Mouse (Mus musculus) hindbrain, embryonic 16.5 days (tissue): ENCODE measurements around the gene Egfr. TPM values are rescaled to one million over a fixed set of nuclear protein-coding genes. Genes with fewer than 3 reads are reported as not detected.

ENCODE experiments used
- ATAC-seq: fragments of 200-750 bp; cut with Nextera tagmentation; 2 replicates; pipeline ENCODE4 v1.8.0; 2017; ENCODE audit warnings: moderate TSS enrichment, moderate library complexity
- H3K27ac ChIP-seq: fragments of 300-500 bp; sonication (generic); 2 replicates; pipeline ENCODE4 v1.5.1; 2014; ENCODE audit warnings: low read depth, mild to moderate bottlenecking, control low read depth, low read length, moderate library complexity
- H3K27me3 ChIP-seq: fragments of 300-500 bp; sonication (generic); replicated peaks from 2 replicates; pipeline ENCODE4 v1.6.1; 2014; ENCODE audit warnings: low read length; ENCODE audit not compliant: control insufficient read depth, insufficient read depth
- H3K36me3 ChIP-seq: fragments of 300-500 bp; sonication (generic); 2 replicates; pipeline ENCODE4 v1.6.1; 2014; ENCODE audit warnings: mild to moderate bottlenecking, low read length, moderate library complexity, mixed read lengths; ENCODE audit not compliant: control insufficient read depth, insufficient read depth
- H3K4me1 ChIP-seq: fragments of 300-500 bp; sonication (generic); 2 replicates; pipeline ENCODE4 v1.6.1; 2014; ENCODE audit warnings: low read depth, low read length; ENCODE audit not compliant: control insufficient read depth, insufficient read depth
- H3K4me2 ChIP-seq: fragments of 300-500 bp; sonication (generic); 2 replicates; pipeline ENCODE4 v1.6.1; 2014; ENCODE audit warnings: mild to moderate bottlenecking, low read length, control low read depth, moderate library complexity
- H3K4me3 ChIP-seq: fragments of 300-500 bp; sonication (generic); 2 replicates; pipeline ENCODE4 v1.5.1; 2014; ENCODE audit warnings: mild to moderate bottlenecking, low read length, control low read depth, moderate library complexity
- H3K9ac ChIP-seq: fragments of 300-500 bp; sonication (generic); 2 replicates; pipeline ENCODE4 v1.6.1; 2014; ENCODE audit warnings: low read depth, mild to moderate bottlenecking, control low read depth, low read length, moderate library complexity
- H3K9me3 ChIP-seq: fragments of 300-500 bp; sonication (generic); 2 replicates; pipeline ENCODE4 v1.6.1; 2014; ENCODE audit warnings: mild to moderate bottlenecking, low read length, moderate library complexity; ENCODE audit not compliant: control insufficient read depth
- WGBS: fragments of 180-500 bp; shearing (Covaris S2); extraction: QIAGEN DNeasy Blood & Tissue Kit; methylation state at CpG from one replicate; pipeline ENCODE4 v1.1.7; 2014; 5-methylcytosine and 5-hydroxymethylcytosine counted together
- polyA plus RNA-seq: library from polyadenylated mRNA; unstranded; fragments of >200 nt; fragmentation: Nextera tagmentation; extraction: Ambion mirVana; gene quantifications from 2 replicates; pipeline ENCODE4 v1.2.1, GENCODE M21; 2015

Gene Egfr
- polyA plus RNA-seq, 1 experiment from 2014 or later, result 8.4 TPM

DNA sequence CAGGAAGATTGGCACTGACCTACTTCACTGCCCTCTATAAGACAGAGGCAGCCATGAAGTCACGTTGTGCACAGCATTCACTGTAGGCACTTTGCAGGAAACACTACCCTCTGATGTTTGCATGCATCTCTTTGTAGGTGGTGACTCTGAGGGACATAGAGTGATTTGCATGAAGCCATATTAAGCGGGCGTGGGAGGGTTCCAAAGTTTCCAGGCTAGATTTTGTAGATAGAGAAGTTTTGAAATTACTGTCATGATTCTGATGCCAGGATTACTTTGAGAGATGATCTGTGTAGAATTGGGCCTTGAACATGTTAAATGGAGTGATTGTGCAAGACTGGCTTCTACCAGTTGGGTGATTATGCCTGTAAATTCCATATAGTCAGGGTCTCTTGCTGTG is 86.8 kb downstream of the Egfr start:
- no peaks in the 10 kb centered on the region for H3K9me3 ChIP-seq
- H3K27ac ChIP-seq, result no peak overlapping the region
- no peaks in the 10 kb centered on the region for H3K27me3 ChIP-seq
- 83% methylated on average over 3 of the region's 3 CpGs for WGBS
- no peak for ATAC-seq
- no peak overlapping the region for H3K4me2 ChIP-seq
- H3K9ac ChIP-seq, result no peak overlapping the region
- H3K4me3 ChIP-seq, result no peak overlapping the region
- H3K4me1 ChIP-seq, result no peaks in the 10 kb centered on the region
- no peaks in the 10 kb centered on the region for H3K36me3 ChIP-seq

- Histone ChIP-seq H3K27ac (no peak overlapping the region), H3K27me3 (no peaks in the 10 kb centered on the region), H3K36me3 (no peaks in the 10 kb centered on the region), H3K4me3 (no peak overlapping the region), H3K4me2 (no peak overlapping the region), H3K4me1 (no peaks in the 10 kb centered on the region), H3K9me3 (no peaks in the 10 kb centered on the region), H3K9ac (no peak overlapping the region)
- WGBS, result 88% methylated on average over 3 of the region's 3 CpGs
- ATAC-seq, result no peak
Observed at GRCm38 (mm10) chr11:16842924-16843323, 90.9 kb downstream of the Egfr start.

- Histone ChIP-seq H3K4me2 (no peak overlapping the region), H3K27ac (no peak overlapping the region), H3K4me3 (no peak overlapping the region), H3K4me1 (no peaks in the 10 kb centered on the region), H3K9ac (no peak overlapping the region), H3K27me3 (no peaks in the 10 kb centered on the region), H3K36me3 (no peaks in the 10 kb centered on the region), H3K9me3 (no peaks in the 10 kb centered on the region)
- no peak for ATAC-seq
- 73% methylated on average over 12 of the region's 12 CpGs for WGBS
Observed at GRCm38 (mm10) chr11:16843889-16844568, 92.0 kb downstream of the Egfr start.

DNA sequence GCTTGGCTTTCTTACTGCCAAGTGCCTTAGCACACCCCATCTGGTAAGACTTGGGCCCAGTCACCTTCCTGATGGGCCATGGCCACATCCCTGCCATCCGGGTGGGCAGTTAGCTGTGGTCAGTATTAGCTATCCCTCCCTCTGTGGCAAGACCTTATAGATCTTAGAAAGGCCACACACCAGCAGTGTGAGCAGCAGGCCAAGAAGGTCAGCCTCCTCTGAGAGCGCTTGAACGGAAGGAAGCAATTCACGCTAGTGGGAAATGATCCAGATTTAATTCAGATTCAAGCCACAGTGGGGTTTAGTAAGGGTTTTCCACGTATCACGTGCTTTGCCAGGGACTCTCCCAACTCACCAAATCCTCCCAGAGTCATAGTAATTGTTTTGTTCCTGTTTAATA is 96.9 kb downstream of the Egfr start:
- H3K4me1 ChIP-seq, result no peaks in the 10 kb centered on the region
- H3K9me3 ChIP-seq, result no peaks in the 10 kb centered on the region
- H3K9ac ChIP-seq, result no peak overlapping the region
- WGBS, result 66% methylated on average over 6 of the region's 6 CpGs
- no peak overlapping the region for H3K27ac ChIP-seq
- no peak for ATAC-seq
- no peak overlapping the region for H3K4me2 ChIP-seq
- H3K36me3 ChIP-seq, result no peaks in the 10 kb centered on the region
- no peak overlapping the region for H3K4me3 ChIP-seq
- no peaks in the 10 kb centered on the region for H3K27me3 ChIP-seq

DNA sequence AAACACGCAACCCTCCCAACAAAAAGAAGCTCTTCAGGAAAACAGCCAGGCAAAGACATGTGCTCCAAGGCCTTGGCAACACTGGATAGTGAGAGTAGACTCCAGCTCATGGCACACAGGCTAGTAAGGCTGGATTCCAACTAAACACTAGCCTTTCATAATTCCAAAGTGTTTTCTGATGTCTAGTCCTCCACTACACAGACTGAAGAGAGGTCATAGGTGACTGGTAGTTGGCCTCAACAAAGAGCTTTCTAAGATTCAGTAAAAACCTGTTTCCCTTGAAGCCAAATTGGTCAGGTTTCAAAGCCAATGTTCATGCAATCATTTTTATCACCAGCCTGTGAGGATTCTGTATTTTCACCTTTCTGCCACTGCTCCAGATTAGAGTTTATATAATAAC is 99.4 kb downstream of the Egfr start:
- Histone ChIP-seq H3K9me3 (no peaks in the 10 kb centered on the region), H3K27ac (no peak overlapping the region), H3K9ac (no peak overlapping the region), H3K4me3 (no peak overlapping the region), H3K4me1 (no peaks in the 10 kb centered on the region), H3K4me2 (no peak overlapping the region), H3K36me3 (no peaks in the 10 kb centered on the region), H3K27me3 (no peaks in the 10 kb centered on the region)
- ATAC-seq, result no peak
- WGBS, result 86% methylated on average over 1 of the region's 1 CpGs

DNA sequence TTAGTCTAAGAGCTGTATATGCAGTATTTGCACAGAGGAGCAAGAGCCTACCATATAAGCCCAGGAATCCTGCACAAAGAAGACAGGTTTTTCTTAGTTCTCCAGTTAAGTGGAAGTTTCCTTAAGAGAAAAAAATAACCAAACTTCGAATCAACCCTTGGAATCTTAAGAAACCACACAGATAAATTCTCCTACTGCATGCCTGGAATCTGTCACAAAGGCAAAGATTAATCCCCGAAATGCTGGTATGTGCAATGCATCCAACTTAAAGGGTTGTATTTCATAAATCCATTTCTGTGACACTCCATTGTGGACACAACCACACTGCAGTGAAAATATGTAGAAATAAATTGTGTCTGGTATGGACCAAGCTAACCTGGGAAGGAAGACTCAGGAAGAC is 102.1 kb downstream of the Egfr start:
- 81% methylated on average over 2 of the region's 2 CpGs for WGBS

GRCm38 (mm10) chr11:16857346-16857745 is 105.3 kb downstream of the Egfr start:
- Histone ChIP-seq H3K4me2 (no peak overlapping the region), H3K36me3 (no peaks in the 10 kb centered on the region), H3K27ac (no peak overlapping the region), H3K9me3 (no peaks in the 10 kb centered on the region), H3K4me1 (no peaks in the 10 kb centered on the region), H3K9ac (no peak overlapping the region), H3K27me3 (no peaks in the 10 kb centered on the region), H3K4me3 (no peak overlapping the region)
- no peak for ATAC-seq
- 90% methylated on average over 2 of the region's 2 CpGs for WGBS

More for the DNA sequence above, 102.1 kb downstream of the Egfr start:
- no peaks in the 10 kb centered on the region for H3K9me3 ChIP-seq
- ATAC-seq, result no peak
- H3K27ac ChIP-seq, result no peak overlapping the region
- H3K4me2 ChIP-seq, result no peak overlapping the region
- H3K9ac ChIP-seq, result no peak overlapping the region
- no peak overlapping the region for H3K4me3 ChIP-seq
- H3K4me1 ChIP-seq, result no peaks in the 10 kb centered on the region
- no peaks in the 10 kb centered on the region for H3K36me3 ChIP-seq
- no peaks in the 10 kb centered on the region for H3K27me3 ChIP-seq

DNA sequence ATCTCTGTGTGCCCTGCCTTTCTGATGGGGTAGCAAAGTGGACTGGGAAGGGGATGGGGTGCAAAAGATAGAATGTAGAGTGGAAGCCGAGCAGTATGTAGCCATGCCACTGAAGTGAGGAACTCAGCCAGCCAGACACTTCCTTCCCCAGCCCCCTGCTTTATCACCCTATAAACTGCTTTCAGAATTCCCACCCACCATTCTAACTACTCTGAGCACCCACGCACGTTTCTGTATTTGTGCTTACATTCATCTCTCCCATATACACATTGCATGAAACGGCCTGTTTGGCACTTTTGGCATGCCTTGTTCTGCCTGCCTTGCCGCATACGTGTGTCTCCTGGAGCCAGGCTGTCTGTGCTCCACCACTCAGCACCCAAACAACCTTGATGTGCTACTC is 109.0 kb downstream of the Egfr start:
- Histone ChIP-seq H3K9me3 (no peaks in the 10 kb centered on the region), H3K4me3 (no peak overlapping the region), H3K27ac (no peak overlapping the region), H3K36me3 (no peaks in the 10 kb centered on the region), H3K4me1 (no peaks in the 10 kb centered on the region), H3K9ac (no peak overlapping the region), H3K4me2 (no peak overlapping the region), H3K27me3 (no peaks in the 10 kb centered on the region)
- 81% methylated on average over 6 of the region's 6 CpGs for WGBS
- ATAC-seq, result no peak

GRCm38 (mm10) chr11:16863547-16863946 is 111.5 kb downstream of the Egfr start:
- Histone ChIP-seq H3K9me3 (no peaks in the 10 kb centered on the region), H3K27me3 (no peaks in the 10 kb centered on the region), H3K4me3 (no peak overlapping the region), H3K36me3 (no peaks in the 10 kb centered on the region), H3K4me2 (no peak overlapping the region), H3K4me1 (peaks cover 3% of the 10 kb centered on the region; the same call in 1 of the 2 replicates), H3K27ac (no peak overlapping the region), H3K9ac (no peak overlapping the region)
- ATAC-seq, result no peak
